Mouse (Mus musculus): ENCODE measurements at regions not wholly inside any gene's neighbourhood (a gene's known extent, or its start where the extent isn't known, plus 50 kb on each side); places are given as distances from the start of the nearest gene placed in this dataset.
A peak's percentile ranks its signal among the peaks of the same experiment; 100 is the strongest.

DNA sequence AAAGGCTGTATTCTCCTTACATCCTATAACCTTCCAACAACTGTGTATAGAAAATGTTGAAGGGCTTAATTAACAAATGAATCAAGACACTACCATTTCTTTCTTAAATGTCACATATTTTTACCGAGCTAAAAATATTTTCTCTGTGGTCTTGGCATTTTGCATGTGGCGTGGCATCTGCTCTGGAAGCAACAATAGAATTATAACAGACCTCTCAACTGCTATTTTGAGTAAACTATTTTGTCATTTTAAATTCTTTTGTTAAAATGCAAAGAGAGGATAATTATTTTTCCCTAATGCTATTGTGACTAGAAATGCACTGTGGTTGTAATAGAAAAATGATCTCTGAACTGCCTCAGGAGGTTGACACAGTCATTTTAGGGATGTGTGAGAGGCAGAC is 187.9 kb downstream of the Spry2 start:
- no peak for DNase-seq (ENCODE audit: low spot score)

- no peak for DNase-seq (ENCODE audit: low spot score)
These were observed 189.9 kb downstream of the Spry2 start for GRCm38 (mm10) chr14:105706756-105707155.

DNA sequence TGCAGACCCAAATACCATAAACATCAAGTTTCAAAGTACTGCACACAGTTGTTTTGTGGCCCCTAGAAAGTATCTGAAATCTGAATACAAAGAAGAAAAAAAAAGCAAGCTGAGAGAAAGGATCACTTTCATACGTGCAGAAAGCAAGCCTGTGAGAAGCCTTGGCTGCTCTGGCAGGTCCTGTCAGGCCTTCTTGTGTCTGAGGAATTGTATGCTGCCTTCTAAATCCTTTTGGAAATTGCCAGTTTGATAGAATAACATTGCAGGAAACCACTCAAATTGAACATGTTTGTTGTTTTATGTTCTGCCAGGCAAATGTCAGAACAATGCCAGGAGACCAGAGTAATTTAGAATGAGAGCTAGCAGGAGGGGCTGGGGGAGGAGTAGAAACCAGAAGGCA is 198.0 kb downstream of the Spry2 start:
- DNase-seq (ENCODE audit: low spot score): no peak

DNA sequence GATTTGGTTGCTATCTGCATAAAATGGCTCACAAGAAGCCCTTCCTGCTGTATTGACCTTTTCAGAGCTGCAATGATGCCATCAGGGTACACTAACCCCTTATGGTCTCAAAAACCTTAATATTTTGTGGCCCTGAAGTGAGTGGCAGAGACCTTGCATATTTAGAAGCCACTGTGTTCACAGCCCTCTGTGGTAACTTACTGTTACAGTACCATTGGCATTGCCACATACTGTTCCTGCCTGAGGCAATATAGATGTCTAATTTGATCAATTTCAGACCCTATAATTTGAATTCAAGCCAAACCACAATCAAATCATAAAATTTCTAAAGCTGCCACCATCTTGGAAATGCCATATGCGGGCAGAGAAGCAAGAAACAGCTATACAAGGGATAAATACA is 198.5 kb downstream of the Spry2 start:
- DNase-seq (ENCODE audit: low spot score): no peak

DNA sequence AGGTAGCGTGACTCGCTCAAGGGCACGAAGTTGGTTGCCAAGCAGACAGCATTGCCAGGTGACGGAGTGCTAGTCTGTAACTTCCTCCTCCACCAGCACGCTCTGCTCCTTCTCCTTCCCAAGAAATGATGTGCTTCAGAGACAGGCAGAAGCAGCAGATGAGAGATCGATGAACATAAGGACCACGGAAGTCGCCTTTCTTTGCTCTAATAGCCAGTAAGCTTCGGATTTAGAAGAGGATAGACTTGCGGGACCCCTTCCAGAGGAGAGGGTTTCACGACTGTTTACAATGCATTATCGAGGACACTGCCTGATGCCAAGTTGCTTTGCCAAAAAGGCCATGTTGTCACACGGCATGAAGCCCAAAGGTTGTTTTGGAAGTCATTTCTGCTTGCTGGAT is 199.2 kb downstream of the Spry2 start:
- no peak for DNase-seq (ENCODE audit: low spot score)

DNA sequence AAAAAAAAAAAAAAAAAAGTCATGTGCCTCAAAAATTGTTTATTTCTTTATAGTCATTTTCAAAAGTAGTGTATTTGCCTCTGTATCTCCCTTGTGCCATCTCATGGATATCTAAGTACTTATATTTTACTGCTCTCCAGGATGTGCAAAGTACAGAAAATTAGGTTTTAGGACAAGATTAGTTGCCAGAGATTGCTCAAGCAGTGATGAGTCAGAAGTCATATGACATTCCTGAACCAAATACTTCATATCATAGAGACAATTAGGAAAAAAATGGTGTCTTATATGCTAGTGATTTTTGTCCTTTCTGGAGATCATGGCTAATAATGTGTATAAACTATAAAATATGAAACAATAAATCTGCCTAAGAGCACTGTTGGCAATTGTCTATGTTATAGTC is 201.7 kb downstream of the Spry2 start:
- DNase-seq (ENCODE audit: low spot score): no peak

- DNase-seq (ENCODE audit: low spot score): no peak
These were observed 202.9 kb downstream of the Spry2 start for GRCm38 (mm10) chr14:105693713-105694112.

DNA sequence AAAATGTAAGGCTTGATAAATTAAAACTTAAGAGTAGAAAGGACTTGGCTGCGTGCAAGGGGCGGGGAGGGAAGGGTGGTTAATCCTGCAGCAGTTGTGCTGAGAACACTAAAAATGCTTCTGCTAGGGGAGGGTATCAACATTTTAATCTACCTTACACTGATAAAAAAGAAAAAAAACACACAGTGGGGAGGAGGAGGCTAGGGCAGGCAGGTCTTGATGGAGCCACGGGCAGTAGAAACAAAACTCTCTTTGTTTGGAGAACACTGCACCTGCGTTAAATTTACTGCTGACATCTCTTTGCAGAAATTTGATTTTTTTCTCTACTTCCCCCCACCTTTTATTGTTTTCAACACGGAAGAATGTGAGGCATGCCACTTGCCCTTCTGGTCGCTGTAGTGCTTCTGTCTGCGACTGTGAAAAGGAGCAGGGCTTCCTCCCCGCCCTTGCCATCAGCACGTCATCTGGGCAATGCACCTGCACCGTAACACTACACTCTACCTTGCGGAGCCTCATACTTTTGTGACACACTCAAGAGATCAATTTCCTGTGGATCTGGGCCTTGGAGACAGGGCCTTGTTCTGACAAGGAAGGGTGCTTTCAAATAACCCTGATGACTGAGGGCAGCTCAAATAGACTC is 211.7 kb downstream of the Spry2 start:
- no peak for DNase-seq (ENCODE audit: low spot score)

GRCm38 (mm10) chr14:105684329-105684728 is 212.3 kb downstream of the Spry2 start:
- no peak for DNase-seq (ENCODE audit: low spot score)

GRCm38 (mm10) chr14:105676646-105676930 is 220.0 kb downstream of the Spry2 start:
- no peak for DNase-seq (ENCODE audit: low spot score)

DNA sequence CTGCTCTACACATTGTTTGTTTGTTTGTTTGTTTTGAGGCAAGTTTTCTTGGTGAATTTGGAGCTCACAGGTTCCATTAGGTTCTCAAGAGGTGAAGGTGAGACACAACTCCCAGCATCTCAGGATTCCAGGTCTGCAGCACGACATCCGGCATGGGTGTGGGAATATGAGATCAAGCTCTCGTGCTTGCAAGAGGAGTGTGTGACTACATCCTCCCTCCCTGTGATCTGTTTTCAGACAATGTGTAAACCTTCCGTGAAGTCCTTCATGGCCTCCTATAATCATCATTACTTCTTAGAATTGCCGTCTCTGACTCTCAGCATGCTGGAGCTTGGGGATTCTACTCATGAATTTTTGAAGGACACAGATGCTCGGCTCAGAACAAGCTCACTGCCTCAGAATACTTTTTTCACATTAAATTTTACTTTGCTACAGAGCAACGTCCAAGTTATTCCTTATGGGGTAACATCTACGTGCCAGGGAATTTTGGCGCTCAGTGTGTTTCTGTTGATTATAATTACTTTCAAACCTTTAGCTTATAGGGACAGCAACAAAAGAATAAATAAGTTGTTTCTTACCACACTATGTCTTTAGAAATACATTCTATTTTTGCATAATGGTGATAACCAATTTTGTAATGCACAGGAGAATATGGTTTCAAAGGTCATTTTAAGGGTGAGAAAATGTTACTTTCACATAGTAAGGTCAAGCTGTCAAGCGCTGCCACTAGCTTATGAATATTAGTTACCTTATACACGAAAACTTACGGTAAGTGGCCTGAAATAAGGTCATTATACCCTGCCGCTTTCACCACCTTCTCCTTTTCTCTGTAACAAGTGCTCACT is 220.6 kb downstream of the Spry2 start:
- DNase-seq (ENCODE audit: low spot score): no peak

DNA sequence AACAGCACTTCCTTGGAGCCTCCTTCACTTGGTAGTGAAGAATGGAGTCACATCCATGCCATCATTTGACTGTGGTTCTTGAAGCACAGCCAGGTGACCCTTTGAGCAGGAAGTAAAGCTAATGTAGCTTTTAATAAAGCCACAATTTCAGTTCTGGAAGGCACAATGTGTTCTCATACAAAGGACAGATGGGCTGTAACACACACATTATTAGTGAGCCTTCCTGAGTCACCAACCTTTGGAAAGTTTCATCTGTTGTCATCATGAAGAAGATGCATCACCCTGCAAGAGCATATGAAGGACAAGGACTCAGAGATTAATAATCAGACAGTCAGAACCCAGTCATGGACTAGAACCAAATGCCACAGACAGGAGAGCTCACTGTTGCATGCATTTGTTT is 221.6 kb downstream of the Spry2 start:
- no peak for DNase-seq (ENCODE audit: low spot score)

GRCm38 (mm10) chr14:105668969-105669368 is 227.7 kb downstream of the Spry2 start:
- no peak for DNase-seq (ENCODE audit: low spot score)

DNA sequence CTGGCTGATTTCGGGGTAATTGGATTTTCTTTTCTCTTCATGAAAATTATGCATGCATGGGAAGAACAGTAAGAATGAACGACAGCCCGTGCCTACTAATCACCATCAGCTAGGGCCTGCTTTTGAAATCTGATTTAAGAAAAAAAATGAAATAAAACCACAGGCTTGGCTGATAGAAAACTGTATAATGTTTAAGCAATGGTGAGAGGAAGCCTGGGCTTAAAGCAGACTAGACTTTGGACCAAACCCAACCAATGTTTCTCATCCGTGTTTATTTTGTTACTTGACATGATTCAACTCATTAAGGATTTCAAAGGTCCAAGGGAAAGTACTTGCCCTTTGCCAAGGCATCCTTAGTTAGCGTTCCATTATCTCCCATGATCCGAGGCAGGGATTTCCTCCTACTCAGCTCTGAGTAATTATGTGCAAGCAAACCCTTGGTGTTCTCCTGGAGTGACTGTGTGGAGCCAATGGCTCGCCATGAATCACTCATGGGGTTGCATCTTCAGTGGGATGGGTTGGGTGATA is 231.9 kb downstream of the Spry2 start:
- no peak for DNase-seq (ENCODE audit: low spot score)

DNA sequence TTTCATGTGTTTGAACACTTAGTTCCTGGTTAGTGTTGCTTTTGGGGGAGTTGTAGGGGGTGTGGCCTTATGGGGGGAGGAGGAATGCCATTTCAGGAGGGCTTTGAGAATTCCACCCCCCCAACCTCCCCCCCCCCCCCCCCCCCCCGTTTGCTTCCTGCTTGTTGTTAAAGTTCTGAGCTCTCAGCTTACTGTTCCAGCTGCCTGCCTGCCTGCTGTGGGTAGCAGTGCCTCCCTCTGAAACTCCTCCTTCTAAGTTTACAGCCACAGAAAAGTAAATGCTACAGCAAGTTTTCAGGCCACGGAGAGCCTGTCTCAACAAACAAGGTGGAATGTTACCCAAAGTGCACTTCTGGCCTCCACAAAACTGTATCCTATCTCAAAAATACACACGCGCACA is 233.1 kb downstream of the Spry2 start:
- no peak for DNase-seq (ENCODE audit: low spot score)

- no peak for DNase-seq (ENCODE audit: low spot score)
These were observed 233.8 kb downstream of the Spry2 start for GRCm38 (mm10) chr14:105662839-105663238.

DNA sequence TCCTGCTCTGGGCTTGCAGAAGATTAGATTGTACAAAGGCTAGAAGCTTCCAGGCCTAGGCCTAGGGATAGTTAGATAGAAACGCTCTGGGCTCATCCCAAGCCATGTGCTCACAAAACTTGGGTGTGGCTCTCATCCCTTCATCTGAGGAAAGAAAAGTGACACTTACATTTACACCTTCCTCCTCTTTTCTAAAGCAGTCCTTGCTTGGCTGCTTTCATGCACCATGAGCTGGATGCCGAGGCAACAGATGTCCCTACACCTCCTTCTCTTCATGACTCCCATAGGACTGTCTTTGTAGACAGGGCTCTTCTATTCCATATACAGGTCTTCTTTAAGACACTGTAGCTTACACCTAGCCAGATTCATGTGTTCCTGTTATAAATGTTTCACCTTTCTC is 238.3 kb downstream of the Spry2 start:
- DNase-seq (ENCODE audit: low spot score): no peak

GRCm38 (mm10) chr14:105647166-105647565 is 249.5 kb downstream of the Spry2 start:
- no peak for DNase-seq (ENCODE audit: low spot score)

DNA sequence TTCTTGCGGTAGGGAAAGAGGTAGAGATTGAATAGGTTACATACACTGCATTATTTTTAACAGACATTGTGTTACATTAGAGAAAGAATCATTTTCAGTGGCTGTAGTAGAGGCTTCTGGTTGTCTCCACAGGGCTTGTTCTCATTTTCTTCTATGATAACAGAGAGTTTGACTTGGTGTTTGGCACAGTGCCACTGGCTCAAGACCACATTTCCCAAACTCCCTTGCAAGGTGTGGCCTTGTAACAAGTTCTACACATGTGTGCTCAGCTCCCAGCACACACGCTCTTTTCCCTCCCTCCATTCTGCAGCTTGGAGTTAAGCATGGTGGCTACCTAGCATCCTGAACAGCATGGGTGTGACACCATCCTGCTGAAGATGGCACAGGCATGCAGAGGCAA is 252.2 kb downstream of the Spry2 start:
- DNase-seq (ENCODE audit: low spot score): no peak

DNA sequence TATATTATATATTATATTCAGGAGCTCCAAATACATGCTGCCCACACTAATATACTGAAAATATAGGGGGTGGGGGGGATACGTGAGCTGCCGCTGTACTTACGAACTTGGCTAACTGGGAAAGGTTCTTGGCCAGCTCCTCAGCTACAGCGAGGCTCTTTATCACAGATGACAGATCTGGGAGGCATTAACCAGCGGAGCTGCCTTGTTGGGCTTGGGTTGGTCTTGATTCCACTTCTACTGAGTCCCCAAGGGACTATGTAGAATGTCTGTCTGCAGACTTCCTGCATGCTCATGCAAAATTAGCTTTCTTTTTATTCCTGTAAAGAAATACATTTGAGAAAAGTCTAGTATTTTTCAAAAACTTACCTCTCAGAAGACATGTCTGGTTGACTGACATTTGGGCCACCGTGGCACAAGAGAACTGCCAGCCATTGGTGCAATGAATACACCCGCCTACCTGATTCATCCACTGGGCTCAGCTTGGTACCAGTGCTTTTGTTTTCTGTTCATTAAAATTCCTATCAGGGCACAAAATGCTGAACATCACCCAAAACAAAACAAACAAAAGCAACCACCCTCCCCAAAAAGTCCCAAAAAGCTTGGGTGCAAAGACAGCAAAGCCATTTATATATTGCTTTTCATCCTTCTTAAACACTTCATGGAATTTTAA is 253.2 kb downstream of the Spry2 start:
- no peak for DNase-seq (ENCODE audit: low spot score)

GRCm38 (mm10) chr14:105632335-105632734 is 264.3 kb downstream of the Spry2 start:
- DNase-seq (ENCODE audit: low spot score): no peak

GRCm38 (mm10) chr14:105631681-105632031 is 265.0 kb downstream of the Spry2 start:
- DNase-seq (ENCODE audit: low spot score): peak; percentile 26

Data from layer of hippocampus, adult 9-10 months (tissue).